Mouse (Mus musculus) kidney, adult 2 months (tissue): ENCODE results near the gene Eml4. TPM values are rescaled to one million over a fixed set of nuclear protein-coding genes. Genes with fewer than 3 reads are reported as not detected.

Source experiments
- DNase-seq: peaks from one replicate; pipeline ENCODE4 v3.0.0; 2021
- H3K27ac ChIP-seq: fragments of 200-500 bp; 2 replicates; pipeline ENCODE4 v1.5.1; 2012; ENCODE audit warnings: low read depth, low read length, control low read depth, inconsistent platforms; ENCODE audit not compliant: insufficient read depth
- H3K27me3 ChIP-seq: fragments of 200-500 bp; replicated peaks from 2 replicates; pipeline ENCODE4 v1.6.1; 2012; ENCODE audit warnings: mild to moderate bottlenecking, moderate library complexity, low read length, inconsistent platforms; ENCODE audit not compliant: control insufficient read depth, insufficient read depth
- H3K36me3 ChIP-seq: fragments of 200-500 bp; 2 replicates; pipeline ENCODE4 v1.6.1; 2012; ENCODE audit warnings: mild to moderate bottlenecking, moderate library complexity, low read length, inconsistent platforms; ENCODE audit not compliant: control insufficient read depth, insufficient read depth
- H3K4me1 ChIP-seq: fragments of 200-500 bp; 2 replicates; pipeline ENCODE4 v1.6.1; 2011; ENCODE audit warnings: low read length; ENCODE audit not compliant: control insufficient read depth, insufficient read depth
- H3K4me3 ChIP-seq: fragments of 200-500 bp; 2 replicates; pipeline ENCODE4 v1.5.1; 2011; ENCODE audit warnings: mild to moderate bottlenecking, low read depth, low read length, control low read depth; ENCODE audit not compliant: insufficient read depth
- CTCF ChIP-seq: fragments of 200-500 bp; conservative IDR thresholded peaks from 2 replicates; pipeline ENCODE4 v1.5.1; 2011; ENCODE audit warnings: low read depth, mild to moderate bottlenecking, control low read depth, low read length, moderate library complexity, mixed read lengths; ENCODE audit not compliant: insufficient read depth, insufficient read length
- POLR2A ChIP-seq: fragments of 200-500 bp; IDR thresholded peaks from one replicate; pipeline ENCODE4 v1.6.1; 2011; ENCODE audit warnings: low read depth, low read length, control low read depth
- WGBS: fragments of 180-500 bp; shearing (Covaris S2); methylation state at CpG from one replicate; pipeline ENCODE4 v1.1.7; 2018; 5-methylcytosine and 5-hydroxymethylcytosine counted together
- polyA plus RNA-seq: library from polyadenylated mRNA; depleted of rRNA; stranded (reverse); fragments of >200 nt; gene quantifications from 2 replicates; pipeline ENCODE4 v1.2.3, GENCODE M21; 2012

Eml4 gene
- polyA plus RNA-seq, 1 experiment = 7.1 TPM

- H3K4me1 ChIP-seq = peaks cover 6% of the 10 kb centered on the region; the same call in 1 of the 2 replicates
- no peak overlapping the region for H3K27ac ChIP-seq
- no peaks in the 10 kb centered on the region for H3K36me3 ChIP-seq
- DNase-seq = no peak
- no peak overlapping the region for H3K4me3 ChIP-seq
- WGBS = 89% methylated on average over 5 of the region's 5 CpGs
- TF ChIP-seq POLR2A (no peak), CTCF (no peak)
- no peaks in the 10 kb centered on the region; the same call in 1 of the 2 replicates for H3K27me3 ChIP-seq
Measured at GRCm38 (mm10) chr17:83382752-83383151, 32.0 kb downstream of the Eml4 start.

DNA sequence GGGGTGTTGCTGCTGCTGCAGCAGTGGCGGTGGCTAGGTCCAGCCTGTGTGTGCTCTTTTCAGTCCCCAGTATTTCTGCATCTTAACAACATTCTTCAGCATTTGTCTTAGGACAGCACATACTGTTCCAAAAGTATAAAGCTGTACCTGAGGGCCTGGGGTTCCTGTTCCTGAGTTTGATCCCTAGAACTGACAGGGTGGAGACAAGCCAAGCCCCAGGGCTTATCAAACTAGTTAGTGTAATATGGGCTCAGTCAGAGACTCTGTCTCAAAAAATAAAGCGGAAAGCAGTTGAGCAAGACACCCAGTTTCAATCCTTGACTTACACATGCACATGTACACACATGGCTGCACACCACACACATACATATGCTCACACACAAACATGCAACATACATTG lies 34.2 kb downstream of the Eml4 start:
- Histone ChIP-seq H3K4me3 (no peak overlapping the region), H3K27ac (no peak overlapping the region), H3K36me3 (no peaks in the 10 kb centered on the region), H3K27me3 (no peaks in the 10 kb centered on the region), H3K4me1 (no peaks in the 10 kb centered on the region)
- WGBS = 84% methylated on average over 2 of the region's 2 CpGs
- no peak for TF ChIP-seq CTCF
- no peak for TF ChIP-seq POLR2A
- no peak for DNase-seq

DNA sequence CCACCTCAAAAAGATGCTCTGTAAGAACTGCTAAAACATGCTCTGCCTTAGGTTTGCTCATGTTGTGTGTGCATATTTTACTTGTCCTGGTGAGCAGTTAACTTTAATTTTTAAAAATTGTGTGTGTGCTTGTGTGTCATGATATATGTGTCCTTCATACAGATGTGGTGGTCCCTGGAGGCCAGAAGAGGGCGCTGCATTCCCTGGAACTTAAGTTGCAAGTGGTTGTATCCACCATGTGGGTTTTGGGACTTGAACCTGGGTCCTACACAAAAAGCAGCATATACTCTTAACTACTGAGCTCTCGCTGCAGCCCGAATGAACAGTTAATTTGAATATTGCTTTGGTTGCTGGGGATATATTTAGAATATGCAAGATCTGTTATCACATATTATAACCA lies 36.4 kb downstream of the Eml4 start:
- H3K4me3 ChIP-seq = no peak overlapping the region
- no peaks in the 10 kb centered on the region for H3K4me1 ChIP-seq
- H3K27me3 ChIP-seq = no peaks in the 10 kb centered on the region
- no peak overlapping the region for H3K27ac ChIP-seq
- 86% methylated on average over 3 of the region's 3 CpGs for WGBS
- TF ChIP-seq CTCF = peak; percentile 22; the same call in 1 of the 2 replicates
- no peak for TF ChIP-seq POLR2A
- H3K36me3 ChIP-seq = no peaks in the 10 kb centered on the region
- DNase-seq = no peak

DNA sequence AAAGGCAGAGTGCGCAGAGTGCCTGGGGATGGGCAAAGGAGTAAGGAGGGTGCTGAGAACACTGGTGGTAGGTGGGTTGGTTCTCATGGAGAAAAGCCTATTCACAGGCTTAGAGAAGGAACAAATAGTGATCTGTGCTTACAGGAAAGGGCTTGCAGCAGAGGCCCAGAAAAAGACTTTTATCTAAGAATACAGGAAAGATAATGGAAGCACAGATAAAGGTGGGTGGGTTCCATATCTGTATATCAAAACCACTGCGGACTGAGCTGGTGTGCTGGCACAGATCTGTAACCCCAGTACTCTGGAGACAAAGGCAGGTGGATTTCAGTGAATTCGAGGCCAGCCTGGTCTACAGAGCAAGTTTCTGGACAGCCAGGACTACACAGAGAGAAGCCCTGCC lies 43.3 kb downstream of the Eml4 start:
- TF ChIP-seq POLR2A = no peak
- no peak for TF ChIP-seq CTCF
- Histone ChIP-seq H3K4me1 (peaks cover 5% of the 10 kb centered on the region; the same call in 1 of the 2 replicates), H3K36me3 (no peaks in the 10 kb centered on the region), H3K27ac (no peak overlapping the region), H3K27me3 (no peaks in the 10 kb centered on the region), H3K4me3 (no peak overlapping the region)
- WGBS = 87% methylated on average over 3 of the region's 3 CpGs
- no peak for DNase-seq

- no peaks in the 10 kb centered on the region for H3K36me3 ChIP-seq
- WGBS = 42% methylated on average over 6 of the region's 6 CpGs
- no peak overlapping the region for H3K4me3 ChIP-seq
- TF ChIP-seq CTCF = no peak
- no peak for TF ChIP-seq POLR2A
- DNase-seq = peak; percentile 58
- no peaks in the 10 kb centered on the region for H3K27me3 ChIP-seq
- peaks cover 5% of the 10 kb centered on the region; the same call in 1 of the 2 replicates for H3K4me1 ChIP-seq
- peak overlapping the region; percentile 84 for H3K27ac ChIP-seq
Measured at GRCm38 (mm10) chr17:83397571-83398100, 46.9 kb downstream of the Eml4 start.

DNA sequence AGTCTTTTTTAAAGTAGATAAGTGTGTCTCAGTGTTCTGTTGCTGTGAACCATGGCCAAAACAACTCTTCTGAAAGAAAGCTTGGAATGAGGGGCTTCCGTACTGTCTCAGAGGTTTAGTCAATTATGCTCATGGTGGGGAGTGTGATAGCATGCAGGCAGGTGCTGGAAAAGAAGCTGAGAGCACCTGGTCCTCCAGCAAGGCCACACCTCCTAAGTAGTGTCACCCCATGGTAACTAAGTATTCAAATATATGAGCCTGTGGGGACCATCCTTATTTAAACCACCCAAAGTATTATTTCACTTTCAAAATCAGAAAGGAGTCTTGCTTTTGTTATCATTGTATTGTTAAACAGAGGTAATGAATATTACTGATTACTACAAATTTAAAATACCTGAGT lies 48.0 kb downstream of the Eml4 start:
- DNase-seq = no peak
- Histone ChIP-seq H3K36me3 (no peaks in the 10 kb centered on the region), H3K27ac (no peak overlapping the region), H3K27me3 (no peaks in the 10 kb centered on the region; the same call in 1 of the 2 replicates), H3K4me3 (no peak overlapping the region), H3K4me1 (peaks cover 5% of the 10 kb centered on the region; the same call in 1 of the 2 replicates)
- WGBS = 100% methylated on average over 1 of the region's 1 CpGs
- TF ChIP-seq POLR2A = no peak
- no peak for TF ChIP-seq CTCF

DNA sequence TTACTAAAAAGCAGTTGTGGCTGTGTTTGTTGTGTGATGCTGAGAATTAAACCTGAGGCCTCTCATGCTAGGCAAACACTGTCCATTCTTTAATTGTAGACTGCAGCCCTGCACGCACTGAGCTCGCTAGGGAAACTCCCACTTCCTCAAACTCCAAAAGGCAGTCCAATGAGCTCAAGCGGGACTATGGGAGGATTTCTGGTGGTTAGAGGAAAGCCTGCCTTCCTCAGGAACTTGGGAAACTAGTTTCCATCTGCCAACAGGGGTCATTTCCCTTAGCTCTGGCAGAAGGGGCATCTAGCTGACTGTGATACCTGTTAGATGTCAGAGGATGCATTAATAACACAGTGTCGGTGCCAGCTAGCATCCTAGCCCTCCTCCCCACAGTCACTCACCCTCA lies 79.9 kb downstream of the Eml4 start:
- WGBS = 65% methylated on average over 4 of the region's 4 CpGs
- Histone ChIP-seq H3K4me1 (no peaks in the 10 kb centered on the region), H3K4me3 (no peak overlapping the region), H3K27me3 (no peaks in the 10 kb centered on the region), H3K27ac (no peak overlapping the region), H3K36me3 (peaks cover 2% of the 10 kb centered on the region)
- no peak for TF ChIP-seq POLR2A
- TF ChIP-seq CTCF = no peak
- peak; percentile 13 for DNase-seq
